Mouse (Mus musculus) lung, postnatal 0 days (tissue): ENCODE data around the gene Lgr4. TPM values are rescaled to one million over a fixed set of nuclear protein-coding genes. Genes with fewer than 3 reads are reported as not detected.

Source experiments
- ATAC-seq: fragments of 200-750 bp; cut with Nextera tagmentation; 2 replicates; pipeline ENCODE4 v1.8.0; 2017; ENCODE audit warnings: moderate library complexity
- DNase-seq: peaks from one replicate; pipeline ENCODE4 v3.0.0-alpha.2; 2016; ENCODE audit warnings: low spot score
- H3K27ac ChIP-seq: fragments of 300-500 bp; sonication (generic); 2 replicates; pipeline ENCODE4 v1.5.1; 2014; ENCODE audit warnings: antibody characterized with exemption, mild to moderate bottlenecking, low read length, mixed read lengths
- H3K27me3 ChIP-seq: fragments of 300-500 bp; sonication (generic); replicated peaks from 2 replicates; pipeline ENCODE4 v1.6.1; 2014; ENCODE audit warnings: low read length, mixed read lengths; ENCODE audit not compliant: insufficient read depth
- H3K36me3 ChIP-seq: fragments of 300-500 bp; sonication (generic); 2 replicates; pipeline ENCODE4 v1.6.1; 2014; ENCODE audit warnings: low read length, mixed read lengths; ENCODE audit not compliant: insufficient read depth
- H3K4me1 ChIP-seq: fragments of 300-500 bp; sonication (generic); 2 replicates; pipeline ENCODE4 v1.6.1; 2014; ENCODE audit warnings: antibody characterized with exemption, low read depth, low read length, mixed read lengths; ENCODE audit not compliant: insufficient read depth
- H3K4me2 ChIP-seq: fragments of 300-500 bp; sonication (generic); replicated peaks from 2 replicates; pipeline ENCODE4 v1.6.1; 2014; ENCODE audit warnings: low read depth, mild to moderate bottlenecking, low read length, moderate library complexity, mixed read lengths
- H3K4me3 ChIP-seq: fragments of 300-500 bp; sonication (generic); 2 replicates; pipeline ENCODE4 v1.5.1; 2014; ENCODE audit warnings: low read depth, low read length
- H3K9ac ChIP-seq: fragments of 300-500 bp; sonication (generic); replicated peaks from 2 replicates; pipeline ENCODE4 v1.6.1; 2014; ENCODE audit warnings: low read depth, mild to moderate bottlenecking
- H3K9me3 ChIP-seq: fragments of 300-500 bp; sonication (generic); 2 replicates; pipeline ENCODE4 v1.6.1; 2016; ENCODE audit warnings: low read length, mixed read lengths
- CTCF ChIP-seq: IDR thresholded peaks from 2 replicates; pipeline ENCODE4 v1.5.1; 2016; ENCODE audit warnings: antibody characterized with exemption, mild to moderate bottlenecking
- EP300 ChIP-seq: IDR thresholded peaks from 2 replicates; pipeline ENCODE4 v1.6.1; 2016; ENCODE audit warnings: antibody characterized with exemption, mild to moderate bottlenecking, control low read depth
- WGBS: fragments of 180-500 bp; shearing (Covaris S2); extraction: QIAGEN DNeasy Blood & Tissue Kit; methylation state at CpG from one replicate; pipeline ENCODE4 v1.1.7; 2014; 5-methylcytosine and 5-hydroxymethylcytosine counted together
- polyA plus RNA-seq: library from polyadenylated mRNA; unstranded; fragments of >200 nt; fragmentation: Nextera tagmentation; extraction: Ambion mirVana; gene quantifications from 2 replicates; pipeline ENCODE4 v1.2.1, GENCODE M21; 2015

The Lgr4 gene
- polyA plus RNA-seq, 1 experiment from 2014 or later, result 1.8 TPM

DNA sequence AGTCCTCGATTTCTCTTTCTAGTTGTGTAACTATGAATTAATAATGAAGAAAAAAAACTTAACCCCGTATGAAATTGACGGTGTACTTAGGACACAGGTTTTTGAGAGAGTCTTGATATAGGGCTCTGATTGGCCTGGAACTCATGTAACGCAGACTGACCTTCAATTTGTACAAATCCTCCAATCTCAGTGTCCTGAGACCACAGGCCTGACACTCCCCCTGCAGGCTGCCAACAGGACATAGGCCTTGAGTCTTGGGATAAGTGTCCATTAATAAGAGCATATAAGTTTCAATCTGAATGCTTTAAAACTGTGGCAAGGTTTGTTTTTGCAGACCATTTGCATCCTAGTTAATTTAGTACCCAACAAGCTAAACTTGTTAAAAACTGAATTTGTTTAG is 13.3 kb downstream of the Lgr4 start:
- DNase-seq (no peak), ATAC-seq (no peak)
- no peaks in the 10 kb centered on the region for H3K4me1 ChIP-seq
- H3K27ac ChIP-seq, result no peak overlapping the region
- no peaks in the 10 kb centered on the region for H3K9me3 ChIP-seq
- H3K4me3 ChIP-seq, result no peak overlapping the region
- no peak overlapping the region for H3K4me2 ChIP-seq
- H3K9ac ChIP-seq, result no peak overlapping the region
- 90% methylated on average over 4 of the region's 4 CpGs for WGBS
- no peaks in the 10 kb centered on the region for H3K36me3 ChIP-seq
- H3K27me3 ChIP-seq, result no peaks in the 10 kb centered on the region
- TF ChIP-seq EP300, result no peak

DNA sequence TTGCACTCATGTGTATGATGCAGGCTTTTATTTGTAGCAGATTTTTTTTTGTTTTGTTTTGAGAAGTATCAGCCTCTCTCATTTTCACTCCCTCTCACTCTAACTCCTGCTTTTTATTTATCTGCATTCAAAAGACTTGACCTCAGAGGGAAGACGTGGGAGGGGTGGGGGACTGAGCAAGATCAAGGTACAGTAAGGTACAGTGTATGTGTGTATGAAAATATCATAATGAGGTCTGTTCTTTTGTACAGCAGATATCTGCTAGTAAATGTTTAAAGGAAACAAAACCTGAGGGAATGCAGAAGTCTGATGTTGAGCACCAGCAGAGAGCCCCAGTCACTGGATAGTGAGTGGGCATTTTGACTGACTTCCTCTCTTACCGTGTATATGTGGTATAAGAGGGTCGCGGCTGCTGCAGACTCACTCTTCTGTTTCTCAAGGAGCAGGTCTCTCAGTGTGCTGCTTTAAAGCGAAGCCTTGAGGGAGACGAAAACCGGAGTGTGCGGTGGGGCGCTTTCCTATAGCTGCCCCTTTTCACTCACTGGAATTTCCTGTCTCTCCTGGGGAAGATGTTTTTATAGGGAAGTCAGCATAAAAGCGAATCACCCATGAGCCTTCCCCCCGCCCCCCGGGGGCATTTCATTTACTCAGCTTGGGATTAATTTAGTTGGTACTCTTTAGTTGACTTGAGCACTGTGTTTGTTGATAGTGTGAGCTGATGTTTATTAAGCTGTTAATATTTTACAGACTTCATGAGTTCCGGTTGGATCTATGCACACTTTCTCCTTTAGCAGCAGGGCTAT is 14.7 kb downstream of the Lgr4 start:
- no peak for ATAC-seq
- no peak overlapping the region for H3K4me2 ChIP-seq
- no peaks in the 10 kb centered on the region for H3K36me3 ChIP-seq
- no peaks in the 10 kb centered on the region for H3K9me3 ChIP-seq
- H3K4me1 ChIP-seq, result no peaks in the 10 kb centered on the region
- DNase-seq, result no peak
- TF ChIP-seq CTCF, result no peak
- TF ChIP-seq EP300, result no peak
- H3K27me3 ChIP-seq, result no peaks in the 10 kb centered on the region
- no peak overlapping the region for H3K4me3 ChIP-seq
- H3K9ac ChIP-seq, result no peak overlapping the region
- no peak overlapping the region for H3K27ac ChIP-seq
- 19% methylated on average over 13 of the region's 13 CpGs for WGBS

DNA sequence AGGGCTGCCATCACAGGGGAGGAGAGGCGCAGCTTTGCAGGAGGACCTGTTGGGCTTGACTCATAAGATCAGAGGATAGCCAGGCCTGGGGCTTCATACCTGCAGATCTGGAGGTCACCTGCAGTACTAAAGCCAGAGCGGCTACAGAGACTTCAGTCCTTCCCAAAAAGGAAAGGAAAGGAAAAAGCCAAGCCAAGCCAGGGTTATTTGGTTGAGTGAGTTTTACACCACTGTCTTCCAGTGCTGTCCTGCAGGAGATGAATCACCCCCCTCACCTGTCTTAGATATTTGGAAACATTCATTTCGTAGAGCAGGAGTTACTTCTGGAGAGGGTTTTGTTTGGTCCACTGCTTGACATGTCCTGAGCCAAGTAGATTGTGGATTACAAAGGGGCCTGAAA is 15.7 kb downstream of the Lgr4 start:
- Histone ChIP-seq H3K27me3 (no peaks in the 10 kb centered on the region), H3K9me3 (no peaks in the 10 kb centered on the region), H3K36me3 (no peaks in the 10 kb centered on the region), H3K4me3 (no peak overlapping the region), H3K27ac (no peak overlapping the region), H3K4me2 (no peak overlapping the region), H3K9ac (no peak overlapping the region), H3K4me1 (no peaks in the 10 kb centered on the region)
- ATAC-seq (no peak), DNase-seq (no peak)
- TF ChIP-seq CTCF (no peak), EP300 (no peak)
- WGBS, result 80% methylated on average over 3 of the region's 3 CpGs

DNA sequence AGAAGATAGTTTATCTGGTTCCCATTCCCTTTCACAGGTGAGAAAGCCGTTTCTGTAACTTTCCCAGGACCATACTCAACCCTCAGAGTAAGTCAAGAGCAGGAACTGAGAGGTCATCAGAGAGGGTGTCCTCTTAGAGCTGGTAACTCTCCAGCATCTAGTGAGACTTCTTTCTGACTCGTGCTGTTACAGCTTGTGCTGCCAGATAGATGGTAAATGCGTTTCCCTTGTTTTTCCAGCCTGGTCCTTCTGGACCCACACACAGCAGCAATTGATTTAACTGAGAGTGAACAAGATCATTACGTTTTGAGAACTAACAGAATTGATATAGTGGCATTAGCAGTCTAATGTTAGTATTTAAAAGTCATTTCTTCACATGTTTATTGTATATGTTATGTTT is 16.6 kb downstream of the Lgr4 start:
- H3K36me3 ChIP-seq, result no peaks in the 10 kb centered on the region
- no peaks in the 10 kb centered on the region for H3K27me3 ChIP-seq
- no peaks in the 10 kb centered on the region for H3K9me3 ChIP-seq
- no peak overlapping the region for H3K27ac ChIP-seq
- no peak overlapping the region for H3K4me3 ChIP-seq
- no peak overlapping the region for H3K4me2 ChIP-seq
- ATAC-seq, result no peak
- no peak for DNase-seq
- WGBS, result 57% methylated on average over 4 of the region's 4 CpGs
- H3K9ac ChIP-seq, result no peak overlapping the region
- no peak for TF ChIP-seq CTCF
- no peak for TF ChIP-seq EP300
- no peaks in the 10 kb centered on the region for H3K4me1 ChIP-seq

DNA sequence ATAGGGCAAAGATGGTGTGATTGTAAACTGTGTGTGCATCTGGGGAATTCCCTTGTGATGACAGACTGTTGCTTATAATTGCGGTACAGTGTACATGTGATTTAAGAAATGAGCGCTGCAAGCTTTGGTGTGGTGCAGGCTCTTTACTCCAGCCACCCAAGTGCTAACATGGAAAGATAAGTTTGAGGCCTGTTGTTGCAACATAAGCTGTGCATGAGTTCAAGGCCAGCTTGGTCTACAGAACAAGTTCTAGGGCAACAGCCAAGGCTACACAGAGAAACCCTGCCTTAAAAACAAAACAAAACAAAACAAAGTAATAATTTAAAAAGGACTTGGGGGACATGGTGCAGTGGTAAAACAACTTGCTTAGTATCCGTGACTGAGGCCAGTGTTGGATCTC is 17.7 kb downstream of the Lgr4 start:
- H3K27ac ChIP-seq, result no peak overlapping the region
- H3K4me2 ChIP-seq, result no peak overlapping the region
- WGBS, result 98% methylated on average over 3 of the region's 3 CpGs
- ATAC-seq (no peak), DNase-seq (no peak)
- H3K4me1 ChIP-seq, result no peaks in the 10 kb centered on the region
- no peaks in the 10 kb centered on the region for H3K27me3 ChIP-seq
- no peaks in the 10 kb centered on the region for H3K9me3 ChIP-seq
- TF ChIP-seq CTCF (no peak), EP300 (no peak)
- no peak overlapping the region for H3K4me3 ChIP-seq
- no peak overlapping the region for H3K9ac ChIP-seq
- no peaks in the 10 kb centered on the region for H3K36me3 ChIP-seq

DNA sequence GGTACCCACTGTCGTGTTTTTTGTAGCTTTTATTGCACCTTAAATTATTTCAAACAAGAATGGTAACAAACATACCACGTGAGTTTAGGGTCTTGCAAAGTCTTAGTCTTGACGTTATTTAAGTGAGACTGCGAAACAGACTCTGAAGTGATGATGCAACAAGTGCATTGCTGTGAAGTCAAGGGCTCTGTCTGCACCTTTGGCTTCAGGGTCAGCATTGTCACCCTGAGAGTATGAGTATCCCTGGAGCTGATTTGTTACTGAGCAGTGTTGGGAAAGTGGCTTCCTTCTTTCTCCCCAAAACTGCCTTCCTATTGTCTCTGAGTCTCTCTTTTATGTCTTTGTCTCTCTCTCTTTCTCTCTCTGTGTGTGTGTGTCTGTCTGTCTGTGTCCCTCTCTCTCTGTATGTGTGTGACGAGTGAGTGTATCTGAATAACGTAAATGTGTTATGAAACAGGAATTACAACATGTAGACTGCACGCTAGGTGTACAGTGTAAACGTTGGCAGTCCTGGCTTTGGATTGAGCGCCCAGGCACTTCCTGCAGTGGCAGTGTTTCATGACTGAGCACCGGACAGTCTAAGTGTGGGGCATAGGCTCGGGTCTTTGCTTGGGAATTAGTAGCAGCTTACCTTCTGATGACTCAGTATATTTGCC is 18.4 kb downstream of the Lgr4 start:
- no peak for DNase-seq
- no peak for ATAC-seq

More for the DNA sequence above, 18.4 kb downstream of the Lgr4 start:
- 63% methylated on average over 11 of the region's 11 CpGs for WGBS
- Histone ChIP-seq H3K27me3 (no peaks in the 10 kb centered on the region), H3K9ac (no peak overlapping the region), H3K36me3 (no peaks in the 10 kb centered on the region), H3K4me1 (no peaks in the 10 kb centered on the region), H3K4me3 (no peak overlapping the region), H3K27ac (no peak overlapping the region), H3K9me3 (no peaks in the 10 kb centered on the region), H3K4me2 (no peak overlapping the region)
- TF ChIP-seq EP300 (no peak), CTCF (no peak)
